8 mouse cellular contexts compared by ENCODE assay signal in the genomic region with DNA sequence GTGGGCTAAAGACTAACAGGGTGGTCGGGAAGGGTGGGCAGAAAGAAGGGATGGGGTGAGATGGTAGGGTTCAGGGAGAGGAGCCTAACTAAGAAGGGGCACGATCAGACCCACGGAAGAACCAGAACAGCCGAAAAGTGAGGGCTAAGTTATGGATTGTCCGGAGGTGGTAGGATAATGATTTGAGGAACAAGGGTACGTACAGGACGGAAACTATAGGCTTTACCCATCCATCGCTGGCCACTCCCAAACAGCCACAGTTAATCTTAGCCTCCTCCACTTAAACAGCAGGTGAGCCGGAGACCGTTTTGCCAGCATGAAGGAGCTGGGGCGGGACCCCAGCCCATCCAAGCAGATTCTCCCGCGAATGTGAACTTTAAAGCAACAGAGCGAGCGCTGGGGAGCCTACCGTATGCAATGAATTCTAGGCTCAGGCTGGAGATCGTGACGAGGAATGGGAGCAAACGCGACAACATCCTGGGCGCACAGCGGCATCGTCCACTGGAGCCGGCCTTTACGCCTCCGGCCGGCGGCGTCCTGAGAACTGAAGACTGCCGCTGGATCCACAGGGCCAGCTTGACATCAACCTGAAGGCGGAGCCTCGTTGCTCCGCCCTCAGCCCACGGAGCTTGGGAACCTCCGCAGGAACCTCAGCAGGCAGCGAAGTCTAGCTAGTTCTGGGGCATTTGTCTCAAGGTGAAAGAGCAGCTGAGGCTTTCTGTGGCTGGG. TPM values are rescaled to one million over a fixed set of nuclear protein-coding genes. Genes with fewer than 3 reads are reported as not detected.
DNase-seq lines count a peak whose midpoint lies in the region; ATAC-seq and TF ChIP-seq lines count a peak whose summit lies in the region.

Il10ra (minus strand) TSS at position 553 of the 729 bp plus-strand sequence.

- no peak within 1 kb of the TSS for H3K27ac ChIP-seq in embryonic facial prominence, embryonic 11.5 days (replicated peaks; ENCODE audit: low read depth, low read length)
- H3K27ac ChIP-seq in heart, embryonic 16.5 days (ENCODE audit: low read length): no peak within 1 kb of the TSS
- H3K27ac ChIP-seq in kidney, embryonic 15.5 days: no peak within 1 kb of the TSS
- H3K27ac ChIP-seq in liver, postnatal 0 days (ENCODE audit: low read depth): peak within 1 kb of the TSS; percentile 73
- no peak within 1 kb of the TSS for H3K27ac ChIP-seq in testis, adult 2 months (ENCODE audit: control insufficient read depth, insufficient read depth, low read depth, low read length)

- peaks cover 16% of the 10 kb centered on the region for H3K27me3 ChIP-seq in embryonic facial prominence, embryonic 11.5 days (ENCODE audit: control insufficient read depth, insufficient read depth, low read length)
- peaks cover 39% of the 10 kb centered on the region for H3K27me3 ChIP-seq in heart, embryonic 16.5 days (ENCODE audit: control insufficient read depth, insufficient read depth, low read length)
- peaks cover 45% of the 10 kb centered on the region for H3K27me3 ChIP-seq in kidney, embryonic 15.5 days
- H3K27me3 ChIP-seq in liver, postnatal 0 days (ENCODE audit: insufficient read depth, low read length): peaks cover 14% of the 10 kb centered on the region
- no peaks in the 10 kb centered on the region for H3K27me3 ChIP-seq in testis, adult 2 months (ENCODE audit: control insufficient read depth, insufficient read depth, low read length)

- no peak for ATAC-seq in embryonic facial prominence, embryonic 11.5 days (replicated peaks; ENCODE audit: insufficient number of reproducible peaks, low FRiP score, low TSS enrichment, low read depth)
- no peak for ATAC-seq in heart, embryonic 16.5 days (replicated peaks; ENCODE audit: extremely low read depth, insufficient read depth, low FRiP score)
- 0 out of 2 replicates have a peak, but pooled peaks have one; percentile 36 for ATAC-seq in kidney, embryonic 15.5 days (replicated peaks; ENCODE audit: low FRiP score)
- ATAC-seq in liver, postnatal 0 days: peak; percentile 49; the same call in 1 of the 2 replicates

- H3K4me2 ChIP-seq in embryonic facial prominence, embryonic 11.5 days (ENCODE audit: low read depth, low read length): peak within 1 kb of the TSS; percentile 48
- H3K4me2 ChIP-seq in heart, embryonic 16.5 days (ENCODE audit: low read depth, low read length): peak within 1 kb of the TSS; percentile 59
- peak within 1 kb of the TSS; percentile 74 for H3K4me2 ChIP-seq in kidney, embryonic 15.5 days
- peak within 1 kb of the TSS; percentile 69 for H3K4me2 ChIP-seq in liver, postnatal 0 days (ENCODE audit: low read depth, low read length)

- H3K9me3 ChIP-seq in embryonic facial prominence, embryonic 11.5 days (replicated peaks; ENCODE audit: control insufficient read depth, low read length): no peaks in the 10 kb centered on the region
- no peaks in the 10 kb centered on the region for H3K9me3 ChIP-seq in heart, embryonic 16.5 days (replicated peaks; ENCODE audit: control insufficient read depth, low read length)
- no peaks in the 10 kb centered on the region for H3K9me3 ChIP-seq in kidney, embryonic 15.5 days (replicated peaks)
- H3K9me3 ChIP-seq in liver, postnatal 0 days (ENCODE audit: low read length): no peaks in the 10 kb centered on the region

- DNase-seq in urinary bladder, adult 18-20 months (ENCODE audit: low spot score in 2 of 2): peak; percentile 24 to 30
- DNase-seq in urinary bladder, postnatal 10 days (ENCODE audit: low spot score): no peak
- peak; percentile 69 for DNase-seq in embryonic facial prominence, embryonic 11.5 days (ENCODE audit: low spot score)
- peak; percentile 59 for DNase-seq in liver, postnatal 0 days
- peak; percentile 38 for DNase-seq in neural tube, embryonic 10.5 days (ENCODE audit: extremely low spot score, low spot score)

- whole genome bisulfite sequencing in embryonic facial prominence, embryonic 11.5 days: 8% methylated on average over 36 of the region's 36 CpGs
- 8% methylated on average over 36 of the region's 36 CpGs for WGBS in heart, embryonic 16.5 days
- 4% methylated on average over 36 of the region's 36 CpGs for WGBS in kidney, embryonic 15.5 days
- WGBS in liver, postnatal 0 days (ENCODE audit: insufficient replicate concordance): 3% methylated on average over 36 of the region's 36 CpGs

- TF ChIP-seq POLR2A in testis, adult 2 months (IDR thresholded peaks at IDR 0.05; ENCODE audit: control insufficient read depth, low read depth, low read length): peak; percentile 47

- TF ChIP-seq EP300 in liver, postnatal 0 days (IDR thresholded peaks at IDR 0.05; ENCODE audit: low read depth): no peak

- no peaks in the 10 kb centered on the region for H3K4me1 ChIP-seq in embryonic facial prominence, embryonic 11.5 days (ENCODE audit: control insufficient read depth, insufficient read depth, low read length)
- H3K4me1 ChIP-seq in heart, embryonic 16.5 days (ENCODE audit: control insufficient read depth, insufficient read depth, low read length): peaks cover 4% of the 10 kb centered on the region; the same call in 1 of the 2 replicates
- H3K4me1 ChIP-seq in kidney, embryonic 15.5 days: peaks cover 9% of the 10 kb centered on the region
- H3K4me1 ChIP-seq in liver, postnatal 0 days (ENCODE audit: insufficient read depth): peaks cover 29% of the 10 kb centered on the region
- peaks cover 5% of the 10 kb centered on the region for H3K4me1 ChIP-seq in testis, adult 2 months (ENCODE audit: control insufficient read depth, insufficient read depth, low read length)

- peak within 1 kb of the TSS; percentile 3; the same call in 1 of the 2 replicates for H3K9ac ChIP-seq in embryonic facial prominence, embryonic 11.5 days (replicated peaks; ENCODE audit: low read length)
- H3K9ac ChIP-seq in heart, embryonic 16.5 days (ENCODE audit: low read length): peak within 1 kb of the TSS; percentile 52
- H3K9ac ChIP-seq in kidney, embryonic 15.5 days: peak within 1 kb of the TSS; percentile 40
- peak within 1 kb of the TSS; percentile 61 for H3K9ac ChIP-seq in liver, postnatal 0 days (replicated peaks)

- no peak for TF ChIP-seq CTCF in liver, postnatal 0 days (IDR thresholded peaks at IDR 0.05; ENCODE audit: low read depth)
- no peak for TF ChIP-seq CTCF in testis, adult 2 months (IDR thresholded peaks at IDR 0.05; ENCODE audit: control insufficient read depth, insufficient read depth, insufficient replicate concordance, low read depth, low read length)

- H3K4me3 ChIP-seq in embryonic facial prominence, embryonic 11.5 days (ENCODE audit: low read depth, low read length): peak within 1 kb of the TSS; percentile 27
- peak within 1 kb of the TSS; percentile 42 for H3K4me3 ChIP-seq in heart, embryonic 16.5 days (ENCODE audit: low read length)
- H3K4me3 ChIP-seq in kidney, embryonic 15.5 days (replicated peaks): peak within 1 kb of the TSS; percentile 43
- peak within 1 kb of the TSS; percentile 56 for H3K4me3 ChIP-seq in liver, postnatal 0 days (ENCODE audit: low read depth, low read length)
- H3K4me3 ChIP-seq in testis, adult 2 months (ENCODE audit: control insufficient read depth, low read depth, low read length): peak within 1 kb of the TSS; percentile 60

- no peaks in the 10 kb centered on the region for H3K36me3 ChIP-seq in embryonic facial prominence, embryonic 11.5 days (replicated peaks; ENCODE audit: control insufficient read depth, insufficient read depth, low read depth, low read length)
- H3K36me3 ChIP-seq in heart, embryonic 16.5 days (ENCODE audit: control insufficient read depth, insufficient read depth): no peaks in the 10 kb centered on the region
- no peaks in the 10 kb centered on the region for H3K36me3 ChIP-seq in kidney, embryonic 15.5 days
- H3K36me3 ChIP-seq in liver, postnatal 0 days (replicated peaks; ENCODE audit: insufficient read depth, low read length): peaks cover 6% of the 10 kb centered on the region; the same call in 1 of the 2 replicates
- H3K36me3 ChIP-seq in testis, adult 2 months (ENCODE audit: control insufficient read depth, insufficient read depth, low read length): no peaks in the 10 kb centered on the region

RNA-seq across cellular contexts. Expression of gene Il10ra, which starts in this region (rescaled TPM):
- 0.22 and 1.2 TPM in 2 replicates for polyA plus RNA-seq in embryonic facial prominence, embryonic 11.5 days (2014; fragmentation: Nextera tagmentation; extraction: Ambion mirVana)
- 1.2 and 1.7 TPM in 2 replicates for polyA plus RNA-seq in heart, embryonic 16.5 days (2015; fragmentation: Nextera tagmentation; extraction: Ambion mirVana)
- 0.77 and 1.2 TPM in 2 replicates for polyA plus RNA-seq in kidney, embryonic 15.5 days (2015; fragmentation: Nextera tagmentation; extraction: Ambion mirVana)
- 2.4 and 2.7 TPM in 2 replicates for polyA plus RNA-seq in liver, postnatal 0 days (2015; fragmentation: Nextera tagmentation; extraction: Ambion mirVana)
- polyA plus RNA-seq in testis, adult 2 months (2012; rRNA removed): 0.94 and 1.0 TPM in 2 replicates

Comparison
In these comparisons a context has a peak if more than half of its experiments do, and no peak if none do; other contexts are left out.
1. ATAC-seq: peak in kidney, embryonic 15.5 days (single experiment) and liver, postnatal 0 days (single experiment); none in embryonic facial prominence, embryonic 11.5 days (single experiment) and heart, embryonic 16.5 days (single experiment).
2. H3K9ac ChIP-seq: peak in every context shown above with its lines; median percentile 61 in liver, postnatal 0 days; 52 in heart, embryonic 16.5 days; 40 in kidney, embryonic 15.5 days; 3 in embryonic facial prominence, embryonic 11.5 days.
3. Peak in every context shown above with its lines, with median percentiles within 50 percentile points of each other: H3K4me2 ChIP-seq and H3K4me3 ChIP-seq.